Mouse (Mus musculus): ENCODE measurements at regions not wholly inside any gene's neighbourhood (a gene's known extent, or its start where the extent isn't known, plus 50 kb on each side); places are given as distances from the start of the nearest gene placed in this dataset.

DNA sequence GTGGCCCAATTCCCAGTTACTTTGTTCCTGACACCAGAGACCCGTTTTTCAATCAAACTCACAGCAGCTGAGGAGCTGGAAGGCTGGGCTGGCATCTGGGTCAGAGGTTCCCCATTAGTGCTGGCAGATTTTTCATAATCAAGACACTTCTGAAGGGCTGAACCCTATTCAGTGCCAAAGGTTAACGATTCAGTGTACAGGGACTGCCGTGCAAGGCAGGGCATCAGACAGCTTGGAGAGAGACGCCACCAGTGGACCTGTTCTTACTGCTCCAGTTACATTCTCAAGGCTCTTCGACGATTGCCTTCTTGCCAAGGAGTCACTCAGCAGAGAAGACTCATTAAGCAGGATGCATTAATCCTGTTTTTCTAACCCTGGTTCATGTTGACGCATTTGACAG is 285.5 kb upstream of the Apob start:
- no peaks in the 10 kb centered on the region for H3K36me3 ChIP-seq
- H3K4me3 ChIP-seq, result no peak overlapping the region
- ATAC-seq (ENCODE audit: low FRiP score, low read depth), result no peak
- no peak overlapping the region for H3K4me2 ChIP-seq
- no peaks in the 10 kb centered on the region for H3K4me1 ChIP-seq (replicated peaks)
- WGBS, result 49% methylated on average over 7 of the region's 7 CpGs
- no peak overlapping the region for H3K9ac ChIP-seq
- no peaks in the 10 kb centered on the region for H3K27me3 ChIP-seq
- no peaks in the 10 kb centered on the region for H3K9me3 ChIP-seq
- H3K27ac ChIP-seq (replicated peaks), result no peak overlapping the region

DNA sequence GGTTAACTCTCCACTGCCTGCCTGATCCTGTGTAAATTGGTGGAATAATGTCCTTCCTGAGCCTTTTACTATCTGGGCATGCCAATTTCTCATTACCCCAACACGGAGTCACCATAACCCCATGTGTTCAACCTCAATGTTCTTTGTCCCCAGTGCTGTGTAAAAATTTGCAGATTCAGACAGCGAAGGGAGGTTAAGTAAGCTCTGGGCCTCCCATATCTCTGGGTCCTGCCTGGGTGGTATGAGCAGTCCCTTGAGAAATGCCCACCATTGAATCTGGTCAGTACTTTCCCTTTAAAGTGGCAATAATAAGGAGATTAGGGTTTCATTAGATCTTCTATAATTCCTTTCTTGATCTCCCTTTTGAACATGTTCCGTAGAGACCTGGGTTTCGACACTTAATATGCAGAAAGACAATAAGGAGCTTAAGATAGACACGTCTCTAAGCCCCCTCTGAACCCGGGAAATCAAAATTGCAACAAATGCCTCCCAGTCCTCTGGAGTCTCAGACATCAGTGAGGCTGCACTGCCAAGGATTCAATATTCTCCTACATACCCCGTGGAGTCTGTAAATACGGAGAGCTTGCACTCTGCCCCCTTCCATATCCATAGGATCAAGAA is 279.0 kb upstream of the Apob start:
- Histone ChIP-seq H3K4me2 (no peak overlapping the region), H3K4me3 (no peak overlapping the region), H3K9ac (no peak overlapping the region), H3K27me3 (no peaks in the 10 kb centered on the region), H3K36me3 (no peaks in the 10 kb centered on the region), H3K9me3 (no peaks in the 10 kb centered on the region), H3K27ac (replicated peaks) (no peak overlapping the region), H3K4me1 (replicated peaks) (no peaks in the 10 kb centered on the region)
- no peak for ATAC-seq (ENCODE audit: low FRiP score, low read depth)
- 69% methylated on average over 8 of the region's 8 CpGs for WGBS

DNA sequence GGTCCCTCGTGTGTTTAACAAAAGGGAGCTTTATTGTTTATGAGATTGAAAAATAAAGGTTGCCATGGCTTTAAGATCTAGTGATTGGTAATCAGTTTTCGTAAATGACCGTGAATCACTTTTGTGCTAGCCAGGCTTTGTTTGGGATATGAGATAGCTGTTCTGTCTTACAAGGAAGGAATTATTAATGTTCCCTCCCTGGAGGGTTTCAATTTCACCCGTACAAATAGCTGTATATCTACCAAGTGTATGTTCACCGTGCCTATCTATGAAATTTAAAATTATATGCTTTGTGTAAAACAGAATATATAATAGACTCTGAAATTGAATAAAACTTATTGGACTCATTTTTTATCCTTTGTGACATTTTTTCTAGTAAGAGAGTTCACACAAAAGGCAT is 268.3 kb upstream of the Apob start:
- no peak for ATAC-seq (ENCODE audit: low FRiP score, low read depth)
- H3K27ac ChIP-seq (replicated peaks), result no peak overlapping the region
- no peak overlapping the region for H3K9ac ChIP-seq
- H3K9me3 ChIP-seq, result no peaks in the 10 kb centered on the region
- no peak overlapping the region for H3K4me3 ChIP-seq
- H3K4me2 ChIP-seq, result no peak overlapping the region
- 11% methylated on average over 5 of the region's 5 CpGs for WGBS
- H3K4me1 ChIP-seq (replicated peaks), result peaks cover 3% of the 10 kb centered on the region; the same call in 1 of the 2 replicates
- no peaks in the 10 kb centered on the region for H3K27me3 ChIP-seq
- no peaks in the 10 kb centered on the region for H3K36me3 ChIP-seq

DNA sequence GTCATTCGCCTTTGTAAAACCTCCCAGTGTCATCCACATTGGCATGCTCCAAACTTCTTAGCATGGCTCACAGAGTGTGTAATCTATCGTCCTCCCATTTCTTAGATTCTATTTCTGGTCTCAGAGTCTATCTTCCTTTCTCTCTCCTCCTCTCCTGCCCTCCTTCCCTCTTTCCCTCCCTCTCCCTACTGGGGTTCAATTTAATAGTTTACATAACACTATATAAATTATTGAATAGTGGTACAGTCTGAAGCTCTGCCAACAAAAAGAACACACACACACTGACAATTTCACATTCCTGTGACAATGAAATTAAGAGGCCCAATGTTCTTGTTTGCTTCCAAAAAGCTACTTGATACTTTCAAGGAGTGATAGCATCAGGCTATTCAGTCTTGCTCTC is 267.6 kb upstream of the Apob start:
- Histone ChIP-seq H3K4me3 (no peak overlapping the region), H3K36me3 (no peaks in the 10 kb centered on the region), H3K4me1 (replicated peaks) (peaks cover 3% of the 10 kb centered on the region; the same call in 1 of the 2 replicates), H3K4me2 (no peak overlapping the region), H3K9ac (no peak overlapping the region), H3K9me3 (no peaks in the 10 kb centered on the region), H3K27ac (replicated peaks) (no peak overlapping the region), H3K27me3 (no peaks in the 10 kb centered on the region)
- WGBS, result 39% methylated on average over 2 of the region's 2 CpGs
- no peak for ATAC-seq (ENCODE audit: low FRiP score, low read depth)

DNA sequence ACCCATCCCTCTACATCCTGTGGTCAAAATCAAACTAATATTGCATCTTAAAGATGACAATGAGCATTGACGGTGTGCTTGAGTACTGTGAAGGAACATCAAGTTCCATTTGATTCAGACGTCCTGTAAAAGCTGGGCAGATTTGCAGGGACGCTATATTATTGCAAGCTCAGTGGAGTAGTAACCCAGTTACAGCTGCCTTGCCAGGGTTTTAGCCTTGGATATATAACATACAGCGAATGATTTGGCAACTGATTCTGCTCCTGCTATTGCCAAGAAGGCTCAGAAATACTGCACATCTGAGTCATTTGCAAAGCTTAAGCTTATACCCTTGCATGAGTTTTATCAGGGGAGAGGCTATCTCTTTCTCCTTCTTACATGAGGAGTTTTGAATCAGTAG is 262.4 kb upstream of the Apob start:
- Histone ChIP-seq H3K4me1 (replicated peaks) (no peaks in the 10 kb centered on the region), H3K4me3 (no peak overlapping the region), H3K9me3 (no peaks in the 10 kb centered on the region), H3K27ac (replicated peaks) (no peak overlapping the region), H3K36me3 (no peaks in the 10 kb centered on the region), H3K9ac (no peak overlapping the region), H3K27me3 (no peaks in the 10 kb centered on the region), H3K4me2 (no peak overlapping the region)
- WGBS, result 83% methylated on average over 4 of the region's 4 CpGs
- no peak for ATAC-seq (ENCODE audit: low FRiP score, low read depth)

DNA sequence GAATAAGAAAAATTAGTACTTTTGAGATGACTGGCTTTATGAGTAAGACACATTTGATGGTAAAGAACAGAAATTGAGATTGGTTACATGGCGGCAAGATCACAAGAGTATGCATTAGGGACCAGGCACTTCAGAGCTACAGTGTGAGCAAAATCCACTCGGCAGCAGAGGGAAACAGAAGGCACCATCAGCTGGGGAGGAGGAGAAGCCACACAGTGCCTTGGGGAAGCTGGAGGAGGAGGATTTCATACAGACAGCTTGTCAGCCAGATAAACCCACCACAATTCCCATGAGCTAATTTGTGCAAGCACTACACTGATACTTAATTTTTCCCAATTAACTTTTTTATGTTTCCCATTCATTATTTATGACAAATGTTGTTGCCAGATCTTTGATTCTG is 258.9 kb upstream of the Apob start:
- Histone ChIP-seq H3K4me1 (replicated peaks) (no peaks in the 10 kb centered on the region), H3K27ac (replicated peaks) (no peak overlapping the region), H3K9ac (no peak overlapping the region), H3K4me2 (no peak overlapping the region), H3K4me3 (no peak overlapping the region), H3K27me3 (no peaks in the 10 kb centered on the region), H3K9me3 (no peaks in the 10 kb centered on the region), H3K36me3 (no peaks in the 10 kb centered on the region)
- 64% methylated on average over 2 of the region's 2 CpGs for WGBS
- no peak for ATAC-seq (ENCODE audit: low FRiP score, low read depth)

DNA sequence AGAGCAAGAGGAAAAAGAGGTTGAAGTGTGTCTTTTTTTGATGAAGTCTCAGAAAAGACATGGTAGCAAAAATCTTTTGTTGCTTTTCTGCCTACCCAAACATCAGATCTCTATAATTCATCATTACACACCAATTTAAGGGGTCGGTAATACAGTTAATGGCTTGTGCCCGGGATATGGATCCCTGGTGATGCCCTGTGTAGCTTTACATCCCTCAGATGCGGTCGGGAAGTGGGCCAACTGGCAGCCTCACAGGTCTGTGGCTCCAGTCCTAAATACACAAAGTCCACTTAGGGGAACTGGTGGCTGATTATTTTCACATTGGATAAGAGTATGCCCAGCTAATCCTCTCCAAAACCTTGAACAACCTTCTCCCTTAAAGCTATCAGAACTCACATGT is 258.4 kb upstream of the Apob start:
- Histone ChIP-seq H3K27ac (replicated peaks) (no peak overlapping the region), H3K9ac (no peak overlapping the region), H3K4me1 (replicated peaks) (no peaks in the 10 kb centered on the region), H3K4me2 (no peak overlapping the region), H3K4me3 (no peak overlapping the region), H3K9me3 (no peaks in the 10 kb centered on the region), H3K27me3 (no peaks in the 10 kb centered on the region), H3K36me3 (no peaks in the 10 kb centered on the region)
- ATAC-seq (ENCODE audit: low FRiP score, low read depth), result no peak
- WGBS, result 69% methylated on average over 4 of the region's 4 CpGs

DNA sequence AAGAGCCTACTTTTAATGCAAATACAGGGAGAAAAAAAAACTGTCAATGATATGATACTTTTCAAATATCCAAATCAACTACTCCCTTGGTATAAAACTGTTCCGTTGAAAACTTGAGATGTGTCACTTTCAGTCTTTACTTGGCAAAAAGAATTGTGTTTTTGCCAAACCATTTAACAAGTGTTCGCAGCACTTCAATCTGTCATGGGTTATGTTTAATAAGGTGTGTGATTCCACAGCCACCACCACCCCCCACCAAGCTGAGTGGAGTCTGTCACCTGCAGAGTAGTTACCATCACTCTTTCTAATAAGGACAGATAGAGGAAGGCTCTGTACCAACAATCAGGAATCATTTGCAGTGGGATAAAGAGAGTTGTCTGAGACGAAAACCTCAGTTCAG is 252.5 kb upstream of the Apob start:
- ATAC-seq (ENCODE audit: low FRiP score, low read depth), result no peak
- Histone ChIP-seq H3K4me1 (replicated peaks) (no peaks in the 10 kb centered on the region), H3K36me3 (no peaks in the 10 kb centered on the region), H3K4me2 (no peak overlapping the region), H3K27ac (replicated peaks) (no peak overlapping the region), H3K27me3 (no peaks in the 10 kb centered on the region), H3K4me3 (no peak overlapping the region), H3K9ac (no peak overlapping the region), H3K9me3 (no peaks in the 10 kb centered on the region)
- 70% methylated on average over 3 of the region's 3 CpGs for WGBS

DNA sequence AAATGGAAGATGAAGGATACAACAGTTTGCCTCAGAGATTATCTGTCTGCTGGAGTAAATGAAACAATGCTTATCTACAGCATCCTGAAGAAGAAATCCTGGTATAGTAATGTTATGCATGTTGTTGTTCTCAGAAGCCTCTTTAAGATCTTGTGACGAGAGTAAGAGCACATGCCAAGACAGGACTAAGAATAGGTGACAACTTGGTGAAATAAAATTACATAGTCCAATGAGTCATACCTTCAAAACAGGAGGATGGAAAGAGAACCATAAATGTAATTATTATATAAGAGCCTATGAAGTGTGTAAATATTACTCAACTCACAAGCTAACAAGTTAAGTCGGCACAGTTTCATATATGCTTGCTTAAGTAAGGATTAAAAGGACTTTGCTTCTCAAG is 239.4 kb upstream of the Apob start:
- Histone ChIP-seq H3K27me3 (no peaks in the 10 kb centered on the region), H3K36me3 (no peaks in the 10 kb centered on the region), H3K4me3 (no peak overlapping the region), H3K27ac (replicated peaks) (no peak overlapping the region), H3K9ac (no peak overlapping the region), H3K4me2 (no peak overlapping the region), H3K9me3 (no peaks in the 10 kb centered on the region), H3K4me1 (replicated peaks) (peaks cover 3% of the 10 kb centered on the region; the same call in 1 of the 2 replicates)
- no peak for ATAC-seq (ENCODE audit: low FRiP score, low read depth)
- 90% methylated on average over 2 of the region's 2 CpGs for WGBS

DNA sequence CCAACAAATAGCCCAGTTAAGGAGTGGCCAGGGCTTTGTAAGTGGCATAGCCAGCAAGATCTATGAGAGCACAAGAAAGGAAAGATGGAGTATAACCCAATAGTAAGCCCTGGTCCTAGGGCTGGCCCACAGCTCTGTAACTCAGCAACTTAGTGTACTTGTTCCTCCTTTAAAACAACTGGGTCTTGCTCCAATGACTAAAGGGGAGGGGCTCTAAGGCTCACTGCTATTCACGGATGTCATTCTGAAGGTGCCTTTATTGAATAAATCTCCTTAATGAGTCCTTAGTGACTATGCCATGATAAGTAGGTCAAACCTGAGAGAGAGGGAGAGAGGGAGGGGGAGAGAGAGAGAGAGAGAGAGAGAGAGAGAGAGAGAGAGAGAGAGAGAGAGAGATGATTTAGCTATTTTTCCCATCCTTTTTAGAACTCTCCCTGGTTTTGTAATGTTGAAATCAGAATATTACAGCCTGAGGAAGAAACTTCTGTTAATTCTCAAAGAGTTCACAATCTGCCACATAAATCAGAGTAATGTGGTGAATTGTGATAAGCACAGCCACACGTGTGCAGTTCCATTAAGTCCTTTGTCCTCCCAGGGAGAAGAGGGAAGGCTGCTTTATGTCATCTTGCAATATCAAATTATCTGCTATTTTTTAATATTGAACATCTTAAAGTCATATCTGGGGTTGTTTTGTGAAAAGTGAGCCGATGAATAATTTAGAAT is 238.7 kb upstream of the Apob start:
- Histone ChIP-seq H3K27ac (replicated peaks) (peak overlapping the region; percentile 51; the same call in 1 of the 2 replicates), H3K36me3 (no peaks in the 10 kb centered on the region), H3K27me3 (no peaks in the 10 kb centered on the region), H3K9me3 (no peaks in the 10 kb centered on the region), H3K4me2 (no peak overlapping the region), H3K9ac (no peak overlapping the region), H3K4me3 (no peak overlapping the region), H3K4me1 (replicated peaks) (peaks cover 3% of the 10 kb centered on the region; the same call in 1 of the 2 replicates)
- 34% methylated on average over 3 of the region's 3 CpGs for WGBS
- ATAC-seq (ENCODE audit: low FRiP score, low read depth), result peak; percentile 30; the same call in 1 of the 2 replicates

DNA sequence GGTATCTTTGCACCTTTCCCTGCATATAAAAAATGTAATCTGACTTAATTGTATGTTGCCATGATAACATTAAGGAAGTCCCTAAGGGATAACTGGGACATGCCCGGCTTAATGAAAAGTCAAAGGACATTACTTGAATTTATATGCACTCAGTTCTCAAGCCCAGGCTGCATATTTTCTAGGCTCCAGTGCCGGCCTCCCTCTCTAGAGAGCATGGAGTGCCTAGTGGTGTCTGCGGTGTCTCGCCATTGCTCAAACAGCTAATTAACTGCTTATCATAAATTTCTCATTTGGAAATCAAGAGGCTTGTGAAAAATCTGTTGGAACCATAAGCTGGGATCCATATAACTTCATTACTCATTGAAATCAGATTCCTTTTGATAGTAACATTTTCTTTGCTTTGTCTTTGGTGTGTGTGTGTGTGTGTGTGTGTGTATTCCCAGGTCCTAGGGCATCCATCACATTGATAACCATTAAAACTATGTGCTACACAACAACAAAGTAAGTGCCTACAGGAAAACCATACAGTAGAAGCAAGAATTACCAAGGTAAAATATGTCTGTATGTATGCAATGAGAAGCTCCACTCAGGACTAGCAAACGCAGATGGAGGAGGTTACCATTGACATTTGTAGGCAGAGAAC is 238.0 kb upstream of the Apob start:
- H3K27me3 ChIP-seq, result no peaks in the 10 kb centered on the region
- no peak overlapping the region for H3K4me2 ChIP-seq
- WGBS, result 42% methylated on average over 5 of the region's 5 CpGs
- no peak overlapping the region for H3K4me3 ChIP-seq
- H3K27ac ChIP-seq (replicated peaks), result peak overlapping the region; percentile 51; the same call in 1 of the 2 replicates
- H3K36me3 ChIP-seq, result no peaks in the 10 kb centered on the region
- peak; percentile 71; the same call in 1 of the 2 replicates for ATAC-seq (ENCODE audit: low FRiP score, low read depth)
- H3K9me3 ChIP-seq, result no peaks in the 10 kb centered on the region
- no peak overlapping the region for H3K9ac ChIP-seq
- peaks cover 3% of the 10 kb centered on the region; the same call in 1 of the 2 replicates for H3K4me1 ChIP-seq (replicated peaks)

DNA sequence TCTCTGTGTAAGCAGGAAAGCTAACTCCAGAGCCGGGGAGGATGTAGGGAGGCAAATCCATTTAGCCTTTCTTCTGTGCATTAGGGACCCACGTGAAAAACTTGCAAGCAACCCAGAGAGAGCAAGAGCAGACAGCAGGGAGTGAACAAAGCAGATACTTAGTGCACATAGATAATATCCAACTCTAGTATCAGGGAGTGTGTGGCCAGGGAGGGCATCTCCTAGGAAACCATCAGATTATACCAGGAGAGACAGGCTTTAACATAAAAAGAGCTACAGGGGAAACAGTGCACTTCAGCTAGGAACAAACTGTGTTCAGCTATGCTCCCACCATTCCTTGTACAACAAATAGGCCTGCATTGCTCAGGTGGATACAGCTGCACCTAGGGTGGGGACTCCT is 230.7 kb upstream of the Apob start:
- Histone ChIP-seq H3K4me3 (no peak overlapping the region), H3K4me2 (no peak overlapping the region), H3K27ac (replicated peaks) (0 out of 2 replicates have a peak overlapping the region, but pooled peaks have one; percentile 1), H3K9ac (no peak overlapping the region), H3K27me3 (no peaks in the 10 kb centered on the region), H3K9me3 (no peaks in the 10 kb centered on the region), H3K36me3 (no peaks in the 10 kb centered on the region), H3K4me1 (replicated peaks) (peaks cover 19% of the 10 kb centered on the region)
- 19% methylated on average over 2 of the region's 2 CpGs for WGBS
- no peak for ATAC-seq (ENCODE audit: low FRiP score, low read depth)
